Mouse (Mus musculus): Measurements from ENCODE around the gene Zbtb32. TPM values are rescaled to one million over a fixed set of nuclear protein-coding genes. Genes with fewer than 3 reads are reported as not detected.

Gene Zbtb32
- polyA plus RNA-seq, 1 experiment from 2014 or later: 0.14 TPM

DNA sequence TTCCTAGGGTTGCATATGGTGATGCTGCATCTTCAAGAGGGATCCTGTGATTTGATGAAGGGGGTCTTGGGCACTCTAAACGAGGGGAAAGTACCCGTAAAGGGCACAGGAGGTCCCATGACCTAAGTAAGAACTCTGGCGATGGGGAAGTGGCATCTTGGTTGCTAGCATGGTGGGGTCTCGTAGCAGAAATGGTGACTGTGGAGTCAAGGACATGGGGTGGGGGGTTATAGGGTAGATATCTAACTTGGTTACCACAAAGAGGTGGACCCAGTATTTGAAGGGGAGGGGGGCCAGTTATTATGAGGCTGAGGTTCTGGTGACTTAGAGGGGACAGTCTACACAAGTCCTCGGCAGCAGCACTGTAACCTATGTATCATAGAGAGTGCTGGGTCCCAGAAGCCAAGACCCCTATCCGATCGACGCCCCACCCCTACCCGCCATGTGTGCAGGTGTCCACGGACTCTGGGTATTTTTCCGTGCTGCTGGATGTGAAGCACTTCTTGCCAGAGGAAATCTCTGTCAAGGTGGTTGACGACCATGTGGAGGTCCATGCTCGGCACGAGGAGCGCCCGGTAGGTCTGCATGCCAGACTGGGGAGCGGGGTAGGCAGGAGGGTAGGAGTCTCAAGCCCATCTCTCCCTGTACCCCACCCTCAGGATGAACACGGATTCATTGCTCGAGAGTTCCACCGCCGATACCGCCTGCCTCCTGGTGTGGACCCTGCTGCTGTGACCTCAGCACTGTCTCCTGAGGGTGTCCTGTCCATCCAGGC, 44.7 kb downstream of the Zbtb32 start:
- WGBS: 81% methylated on average over 22 of the region's 22 CpGs
- no peaks in the 10 kb centered on the region for H3K9me3 ChIP-seq (replicated peaks)
- no peaks in the 10 kb centered on the region for H3K27me3 ChIP-seq
- peaks cover 32% of the 10 kb centered on the region for H3K4me1 ChIP-seq (replicated peaks)
- peak overlapping the region; percentile 93 for H3K4me2 ChIP-seq
- H3K36me3 ChIP-seq: peaks cover 29% of the 10 kb centered on the region
- no peak for ATAC-seq (replicated peaks; ENCODE audit: insufficient number of reproducible peaks, insufficient read depth, low FRiP score, low read depth)
- H3K9ac ChIP-seq: peak overlapping the region; percentile 78
- H3K4me3 ChIP-seq: peak overlapping the region; percentile 80
- H3K27ac ChIP-seq: peak overlapping the region; percentile 99

DNA sequence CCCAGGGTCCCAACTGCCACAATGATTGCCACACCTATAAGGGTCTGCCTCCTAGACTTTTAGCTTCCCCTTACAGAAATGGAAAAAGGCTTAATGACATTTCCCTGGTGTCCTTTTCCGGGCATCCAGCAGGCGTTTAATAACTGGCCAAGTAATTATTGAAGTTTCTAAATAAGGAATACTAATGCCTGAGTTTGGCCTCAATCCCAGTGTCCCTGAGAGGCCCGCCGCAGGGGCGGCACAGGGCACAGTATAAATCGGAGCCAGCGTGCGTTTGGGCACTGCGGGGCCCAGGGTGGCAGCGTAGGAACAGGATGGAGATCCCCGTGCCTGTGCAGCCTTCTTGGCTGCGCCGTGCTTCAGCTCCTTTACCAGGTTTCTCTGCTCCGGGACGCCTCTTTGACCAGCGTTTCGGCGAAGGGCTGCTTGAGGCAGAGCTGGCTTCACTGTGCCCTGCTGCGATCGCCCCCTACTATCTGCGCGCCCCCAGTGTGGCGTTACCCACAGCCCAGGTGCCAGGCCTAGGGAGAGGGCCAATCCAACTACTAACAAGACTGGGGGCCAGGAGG, 45.6 kb downstream of the Zbtb32 start:
- WGBS: 2% methylated on average over 23 of the region's 23 CpGs
- H3K36me3 ChIP-seq: peaks cover 37% of the 10 kb centered on the region
- H3K27ac ChIP-seq: peak overlapping the region; percentile 99

DNA sequence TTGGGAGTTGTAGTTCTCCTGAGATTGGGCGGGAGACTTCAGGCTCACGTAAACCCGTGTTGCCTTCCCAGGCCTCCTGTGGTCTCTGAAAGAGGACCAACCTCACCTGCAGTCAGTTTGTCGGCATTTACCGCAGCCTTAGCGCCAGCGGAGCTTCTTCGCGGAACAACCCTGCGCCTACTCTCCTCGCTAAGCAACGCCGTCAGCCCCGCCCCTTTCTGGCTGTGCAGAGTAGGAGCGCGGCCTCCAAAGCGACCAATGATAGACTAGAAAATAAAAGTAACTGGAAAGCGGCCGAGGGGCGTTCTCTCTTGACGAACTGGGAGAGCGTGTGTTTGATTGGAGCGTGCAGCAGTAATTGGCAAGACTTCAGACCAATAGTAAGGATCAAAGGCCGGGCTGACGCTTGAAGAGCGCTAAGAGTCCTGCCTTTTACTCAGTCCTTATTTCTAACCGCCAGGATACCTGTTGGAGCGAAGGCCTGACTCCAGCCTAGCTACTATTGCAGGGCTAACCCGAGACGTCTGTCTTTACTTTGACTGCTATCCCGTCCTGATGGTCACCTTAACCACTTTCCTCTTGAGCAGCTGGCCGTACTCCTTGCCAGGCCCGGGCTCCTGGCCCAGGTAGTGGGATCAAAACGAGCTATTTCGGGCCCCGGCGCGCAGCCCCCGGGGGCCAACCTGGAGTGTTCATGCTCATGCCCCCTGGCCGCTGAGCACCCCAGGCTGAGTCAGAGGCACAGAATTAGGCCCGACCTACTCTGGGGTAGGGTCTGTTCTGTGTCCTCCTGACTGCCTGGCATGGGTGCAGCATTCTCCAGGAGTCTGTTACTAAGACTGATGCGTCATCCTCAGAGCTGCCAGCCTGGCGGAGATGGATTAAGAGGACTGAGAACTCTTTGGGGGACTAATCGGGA, 46.3 kb downstream of the Zbtb32 start, which contains the start of the genes Hspb6 and Proser3:
TSS of gene Hspb6 (plus strand) at position 77 of the 919 bp plus-strand sequence.
TSS of gene Proser3 (minus strand) at position 198 of the 919 bp plus-strand sequence.
- H3K27me3 ChIP-seq: no peaks in the 10 kb centered on the region
- peaks cover 44% of the 10 kb centered on the region for H3K36me3 ChIP-seq
- ATAC-seq (replicated peaks; ENCODE audit: insufficient number of reproducible peaks, insufficient read depth, low FRiP score, low read depth): peak; percentile 93

More for the DNA sequence above, 45.6 kb downstream of the Zbtb32 start:
- peaks cover 23% of the 10 kb centered on the region for H3K4me1 ChIP-seq (replicated peaks)
- ATAC-seq (replicated peaks; ENCODE audit: insufficient number of reproducible peaks, insufficient read depth, low FRiP score, low read depth): peak; percentile 32; the same call in 1 of the 2 replicates
- peak overlapping the region; percentile 78 for H3K9ac ChIP-seq
- H3K9me3 ChIP-seq (replicated peaks): no peaks in the 10 kb centered on the region
- peak overlapping the region; percentile 93 for H3K4me2 ChIP-seq
- H3K27me3 ChIP-seq: no peaks in the 10 kb centered on the region
- H3K4me3 ChIP-seq: peak overlapping the region; percentile 80

DNA sequence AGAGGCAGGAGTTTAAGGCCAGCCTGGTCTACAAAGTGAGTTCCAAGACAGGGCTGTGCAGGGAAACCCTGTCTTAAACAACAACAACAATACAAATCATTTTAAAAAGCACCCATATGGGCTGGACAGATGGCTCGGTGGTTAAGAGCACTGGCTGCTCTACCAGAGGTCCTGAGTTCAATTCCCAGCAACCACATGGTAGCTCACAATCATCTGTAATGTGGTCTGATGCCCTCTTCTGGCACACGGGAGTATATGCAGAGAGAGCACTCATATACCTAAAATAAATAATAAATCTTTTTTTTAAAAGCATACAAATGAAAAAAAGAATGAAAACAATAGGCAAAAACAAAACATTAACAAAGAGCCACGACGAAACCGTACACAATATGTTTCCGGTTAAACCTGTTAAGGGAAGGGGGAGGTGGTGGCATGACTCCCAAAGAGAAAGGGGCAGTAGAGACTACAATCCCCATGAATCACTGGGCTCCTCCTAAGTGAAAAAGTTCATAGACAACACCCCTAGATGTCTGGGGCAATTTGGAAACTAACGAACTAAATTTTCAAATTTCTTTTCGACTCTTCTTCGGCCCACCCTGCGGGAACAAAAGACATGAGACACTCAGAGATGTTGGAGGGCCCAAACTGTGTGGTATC, 47.1 kb downstream of the Zbtb32 start:
- H3K36me3 ChIP-seq: peaks cover 43% of the 10 kb centered on the region
- peak; percentile 47 for ATAC-seq (replicated peaks; ENCODE audit: insufficient number of reproducible peaks, insufficient read depth, low FRiP score, low read depth)
- H3K4me1 ChIP-seq (replicated peaks): peaks cover 18% of the 10 kb centered on the region
- WGBS: 4% methylated on average over 10 of the region's 10 CpGs
- peak overlapping the region; percentile 80 for H3K4me3 ChIP-seq
- H3K27ac ChIP-seq: peak overlapping the region; percentile 99
- peak overlapping the region; percentile 93 for H3K4me2 ChIP-seq
- no peaks in the 10 kb centered on the region for H3K9me3 ChIP-seq (replicated peaks)
- no peaks in the 10 kb centered on the region for H3K27me3 ChIP-seq
- peak overlapping the region; percentile 78 for H3K9ac ChIP-seq

More for the DNA sequence above, 46.3 kb downstream of the Zbtb32 start, which contains the start of the genes Hspb6 and Proser3:
- peaks cover 18% of the 10 kb centered on the region for H3K4me1 ChIP-seq (replicated peaks)
- peak within 1 kb of the TSS; percentile 99 for H3K27ac ChIP-seq
- H3K4me3 ChIP-seq: peak within 1 kb of the TSS; percentile 80
- H3K4me2 ChIP-seq: peak within 1 kb of the TSS; percentile 93
- WGBS: under 1% methylated on average over 44 of the region's 44 CpGs
- H3K9me3 ChIP-seq (replicated peaks): no peaks in the 10 kb centered on the region
- peak within 1 kb of the TSS; percentile 78 for H3K9ac ChIP-seq

DNA sequence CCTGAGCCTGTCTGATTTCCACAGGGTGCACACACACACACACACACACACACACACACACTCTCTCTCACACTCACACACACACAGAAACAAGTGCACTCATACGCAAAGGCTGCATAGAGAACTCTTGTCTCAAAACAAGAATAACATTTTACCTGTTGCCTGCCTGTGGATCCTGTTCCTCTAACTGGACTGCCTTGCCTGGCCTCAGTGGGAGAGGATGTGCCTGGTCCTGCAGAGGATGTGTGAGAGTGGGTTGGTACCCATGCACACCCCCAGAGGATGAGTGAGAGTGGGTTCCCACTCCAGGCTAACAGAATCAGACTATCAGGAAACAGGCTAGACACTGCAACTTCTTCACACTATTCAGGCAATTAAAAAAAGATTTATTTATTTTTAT, 48.1 kb downstream of the Zbtb32 start:
- Histone ChIP-seq H3K9me3 (replicated peaks) (no peaks in the 10 kb centered on the region), H3K4me1 (replicated peaks) (peaks cover 18% of the 10 kb centered on the region), H3K36me3 (peaks cover 44% of the 10 kb centered on the region), H3K4me2 (no peak overlapping the region), H3K27ac (no peak overlapping the region), H3K9ac (no peak overlapping the region), H3K4me3 (no peak overlapping the region), H3K27me3 (no peaks in the 10 kb centered on the region)
- 97% methylated on average over 1 of the region's 1 CpGs for WGBS
- no peak for ATAC-seq (replicated peaks; ENCODE audit: insufficient number of reproducible peaks, insufficient read depth, low FRiP score, low read depth)

DNA sequence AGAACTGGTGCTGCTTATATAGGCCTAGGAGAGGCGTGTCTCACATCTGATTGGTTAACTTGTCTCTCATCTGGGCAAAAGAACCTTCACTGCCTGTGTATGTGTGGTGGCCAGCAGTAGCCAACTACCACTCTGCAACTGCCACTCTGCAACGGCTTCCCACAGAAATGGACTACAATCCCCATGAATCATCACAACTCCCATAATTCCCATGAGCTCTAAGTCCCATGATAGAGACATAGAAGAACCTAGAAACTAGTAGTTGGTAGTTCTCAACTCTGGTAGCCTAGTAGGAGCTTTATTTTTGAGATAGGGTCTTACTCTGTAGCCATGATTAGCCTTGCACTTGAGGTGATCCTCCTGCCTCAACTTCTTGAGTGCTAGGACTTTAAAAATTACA, 48.8 kb downstream of the Zbtb32 start:
- no peak overlapping the region for H3K4me2 ChIP-seq
- no peak overlapping the region for H3K4me3 ChIP-seq
- H3K9me3 ChIP-seq (replicated peaks): no peaks in the 10 kb centered on the region
- H3K27ac ChIP-seq: no peak overlapping the region
- H3K9ac ChIP-seq: no peak overlapping the region
- ATAC-seq (replicated peaks; ENCODE audit: insufficient number of reproducible peaks, insufficient read depth, low FRiP score, low read depth): no peak
- no peaks in the 10 kb centered on the region for H3K27me3 ChIP-seq
- 85% methylated on average over 2 of the region's 2 CpGs for WGBS
- peaks cover 18% of the 10 kb centered on the region for H3K4me1 ChIP-seq (replicated peaks)
- H3K36me3 ChIP-seq: peaks cover 41% of the 10 kb centered on the region

DNA sequence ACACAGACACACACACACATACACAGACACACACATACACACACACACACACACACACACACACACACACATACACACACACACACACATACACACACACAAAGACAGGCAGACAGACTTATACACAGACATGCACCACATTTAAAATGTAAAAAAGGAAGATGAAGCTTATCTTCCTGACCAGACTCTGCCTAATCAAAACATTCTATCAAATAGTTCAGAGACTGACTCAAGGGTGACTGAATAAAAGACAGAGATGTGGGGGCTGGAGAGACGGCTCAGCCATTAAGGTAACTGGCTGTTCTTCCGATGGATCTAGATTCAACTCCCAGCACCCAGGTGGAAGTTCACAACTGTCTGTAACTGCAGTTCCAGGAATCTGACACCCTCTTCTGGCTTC, 54.4 kb downstream of the Zbtb32 start:
- H3K4me2 ChIP-seq: no peak overlapping the region
- no peak overlapping the region for H3K27ac ChIP-seq
- H3K4me1 ChIP-seq (replicated peaks): no peaks in the 10 kb centered on the region
- no peak for ATAC-seq (replicated peaks; ENCODE audit: insufficient number of reproducible peaks, insufficient read depth, low FRiP score, low read depth)
- whole genome bisulfite sequencing: 89% methylated on average over 2 of the region's 2 CpGs
- H3K4me3 ChIP-seq: no peak overlapping the region
- no peaks in the 10 kb centered on the region for H3K9me3 ChIP-seq (replicated peaks)
- H3K27me3 ChIP-seq: no peaks in the 10 kb centered on the region
- no peak overlapping the region for H3K9ac ChIP-seq
- H3K36me3 ChIP-seq: peaks cover 46% of the 10 kb centered on the region

DNA sequence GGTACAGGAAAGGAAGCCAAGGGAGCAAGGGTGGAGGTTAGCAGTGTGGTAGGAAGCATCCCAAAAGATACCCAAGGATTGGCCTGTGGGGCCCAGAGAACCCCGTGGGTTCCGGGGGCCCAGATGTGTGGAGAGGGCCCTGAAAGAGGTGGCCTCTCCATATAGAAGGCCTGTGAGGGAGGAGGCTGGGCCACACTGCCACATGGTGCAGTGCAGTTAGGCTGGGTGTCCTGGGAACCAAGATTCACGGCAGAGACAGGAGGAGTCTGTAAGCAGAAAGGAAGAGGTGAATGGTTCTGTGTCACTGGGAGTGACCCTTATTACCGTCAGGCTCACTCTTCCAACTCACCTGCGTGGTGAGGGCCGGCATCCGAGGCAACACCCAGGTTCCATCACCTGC, 58.1 kb downstream of the Zbtb32 start:
- 84% methylated on average over 7 of the region's 7 CpGs for WGBS
- Histone ChIP-seq H3K4me2 (no peak overlapping the region), H3K9me3 (replicated peaks) (no peaks in the 10 kb centered on the region), H3K4me3 (no peak overlapping the region), H3K27me3 (no peaks in the 10 kb centered on the region), H3K9ac (no peak overlapping the region), H3K36me3 (peaks cover 15% of the 10 kb centered on the region; the same call in 1 of the 2 replicates), H3K4me1 (replicated peaks) (peaks cover 3% of the 10 kb centered on the region), H3K27ac (no peak overlapping the region)
- no peak for ATAC-seq (replicated peaks; ENCODE audit: insufficient number of reproducible peaks, insufficient read depth, low FRiP score, low read depth)
